Mouse (Mus musculus) heart, embryonic 14.5 days (tissue): ENCODE results near the gene Slc28a1. TPM values are rescaled to one million over a fixed set of nuclear protein-coding genes. Genes with fewer than 3 reads are reported as not detected.
"Not testable (repeated sequence)": the region's sequence is repeated elsewhere in the genome, so short reads cannot be mapped to it uniquely, and the experiment has no call there.

ENCODE experiments used
- ATAC-seq: fragments of 200-750 bp; cut with Nextera tagmentation; 2 replicates; pipeline ENCODE4 v1.8.0; 2017; ENCODE audit warnings: low read depth, moderate TSS enrichment; ENCODE audit not compliant: insufficient number of reproducible peaks, insufficient read depth, low FRiP score
- H3K27ac ChIP-seq, 2 experiments: fragments of 200-500 bp in 1 of 2; fragments of 300-500 bp in 1 of 2; sonication (generic) in 1 of 2; replicated peaks in 1 of 2; 2 replicates each; pipeline ENCODE4 v1.5.1; 2012 to 2014; ENCODE audit warnings: low read depth in 2 of 2, low read length in 2 of 2, control low read depth in 1 of 2, mild to moderate bottlenecking in 1 of 2, mixed read lengths in 1 of 2; ENCODE audit not compliant: control insufficient read depth in 1 of 2, insufficient read depth in 1 of 2
- H3K27me3 ChIP-seq: fragments of 300-500 bp; sonication (generic); 2 replicates; pipeline ENCODE4 v1.6.1; 2014; ENCODE audit warnings: mild to moderate bottlenecking, low read length, control low read depth; ENCODE audit not compliant: control insufficient read depth, insufficient read depth
- H3K36me3 ChIP-seq: fragments of 300-500 bp; sonication (generic); 2 replicates; pipeline ENCODE4 v1.6.1; 2014; ENCODE audit warnings: mild to moderate bottlenecking, control low read depth, low read length, mixed read lengths; ENCODE audit not compliant: control insufficient read depth, insufficient read depth
- H3K4me1 ChIP-seq, 2 experiments: fragments of 200-500 bp in 1 of 2; fragments of 300-500 bp in 1 of 2; sonication (generic) in 1 of 2; 2 replicates each; pipeline ENCODE4 v1.6.1; 2012 to 2014; ENCODE audit warnings: low read length in 2 of 2, control low read depth in 1 of 2, mixed read lengths in 1 of 2; ENCODE audit not compliant: control insufficient read depth in 2 of 2, insufficient read depth in 2 of 2
- H3K4me2 ChIP-seq: fragments of 300-500 bp; sonication (generic); 2 replicates; pipeline ENCODE4 v1.6.1; 2014; ENCODE audit warnings: mild to moderate bottlenecking, low read length
- H3K4me3 ChIP-seq, 2 experiments: fragments of 200-500 bp in 1 of 2; fragments of 300-500 bp in 1 of 2; sonication (generic) in 1 of 2; 2 replicates each; pipeline ENCODE4 v1.5.1; 2012 to 2014; ENCODE audit warnings: low read length in 2 of 2, mild to moderate bottlenecking in 2 of 2, control low read depth in 1 of 2, low read depth in 1 of 2, moderate library complexity in 1 of 2; ENCODE audit not compliant: control insufficient read depth in 1 of 2, insufficient read depth in 1 of 2
- H3K9ac ChIP-seq: fragments of 300-500 bp; sonication (generic); 2 replicates; pipeline ENCODE4 v1.6.1; 2014; ENCODE audit warnings: mild to moderate bottlenecking, low read length
- H3K9me3 ChIP-seq: fragments of 300-500 bp; sonication (generic); 2 replicates; pipeline ENCODE4 v1.6.1; 2016; ENCODE audit warnings: low read length, control low read depth; ENCODE audit not compliant: control insufficient read depth
- WGBS: fragments of 180-500 bp; shearing (Covaris S2); extraction: QIAGEN DNeasy Blood & Tissue Kit; methylation state at CpG from one replicate; pipeline ENCODE4 v1.1.7; 2014; 5-methylcytosine and 5-hydroxymethylcytosine counted together
- polyA plus RNA-seq: library from polyadenylated mRNA; unstranded; fragments of >200 nt; fragmentation: Nextera tagmentation; extraction: Ambion mirVana; gene quantifications from 2 replicates; pipeline ENCODE4 v1.2.1, GENCODE M21; 2014

The Slc28a1 gene
- polyA plus RNA-seq, 1 experiment from 2014 or later = 0.11 TPM

DNA sequence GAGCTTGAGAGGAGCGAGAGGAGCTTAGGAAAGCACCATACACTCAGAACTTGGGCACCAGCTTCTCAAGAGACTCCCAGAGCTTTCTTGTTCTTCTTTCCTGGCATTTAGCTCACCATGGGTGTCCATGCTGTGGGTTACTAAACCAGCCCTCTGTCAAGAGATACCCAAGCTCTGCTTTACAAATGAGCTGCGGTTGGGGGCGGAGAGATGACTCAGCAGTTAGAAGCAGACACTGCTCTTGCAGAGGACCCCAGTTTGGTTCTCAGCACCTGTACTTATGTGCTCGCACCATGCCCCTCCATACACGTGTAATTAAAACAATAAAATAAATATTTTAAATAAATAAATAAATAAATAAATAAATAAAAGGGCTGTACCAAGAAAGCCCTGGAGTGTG, 22.7 kb downstream of the Slc28a1 start:
- ATAC-seq = no peak
- no peaks in the 10 kb centered on the region for H3K9me3 ChIP-seq
- no peak overlapping the region for H3K9ac ChIP-seq
- no peak overlapping the region for H3K4me2 ChIP-seq
- H3K36me3 ChIP-seq = no peaks in the 10 kb centered on the region
- H3K4me3 ChIP-seq = no peak overlapping the region
- H3K27ac ChIP-seq = no peak overlapping the region
- H3K4me1 ChIP-seq = peaks cover 26 to 29% of the 10 kb centered on the region in 2 experiments
- no peaks in the 10 kb centered on the region for H3K27me3 ChIP-seq
- 85% methylated on average over 5 of the region's 5 CpGs for WGBS

GRCm38 (mm10) chr7:81139100-81139499, 24.5 kb downstream of the Slc28a1 start:
- Histone ChIP-seq H3K4me1 (peaks cover 10 to 12% of the 10 kb centered on the region in 2 experiments), H3K27me3 (no peaks in the 10 kb centered on the region), H3K27ac (0 out of 4 replicates have a peak overlapping the region, but pooled peaks have one; percentile 8 to 57), H3K9ac (no peak overlapping the region), H3K36me3 (no peaks in the 10 kb centered on the region), H3K4me2 (no peak overlapping the region), H3K4me3 (no peak overlapping the region), H3K9me3 (no peaks in the 10 kb centered on the region)
- 64% methylated on average over 7 of the region's 7 CpGs for WGBS
- ATAC-seq = no peak

GRCm38 (mm10) chr7:81139671-81140404, 25.2 kb downstream of the Slc28a1 start:
- ATAC-seq = no peak
- no peaks in the 10 kb centered on the region for H3K27me3 ChIP-seq
- H3K9me3 ChIP-seq = no peaks in the 10 kb centered on the region
- no peak overlapping the region for H3K4me3 ChIP-seq
- H3K27ac ChIP-seq = peak overlapping the region; percentile 33 to 57; a peak in 2 of 4 replicates
- H3K9ac ChIP-seq = no peak overlapping the region
- 75% methylated on average over 5 of the region's 5 CpGs for WGBS
- H3K36me3 ChIP-seq = no peaks in the 10 kb centered on the region
- H3K4me1 ChIP-seq = peaks cover 4 to 5% of the 10 kb centered on the region in 2 experiments
- H3K4me2 ChIP-seq = no peak overlapping the region

DNA sequence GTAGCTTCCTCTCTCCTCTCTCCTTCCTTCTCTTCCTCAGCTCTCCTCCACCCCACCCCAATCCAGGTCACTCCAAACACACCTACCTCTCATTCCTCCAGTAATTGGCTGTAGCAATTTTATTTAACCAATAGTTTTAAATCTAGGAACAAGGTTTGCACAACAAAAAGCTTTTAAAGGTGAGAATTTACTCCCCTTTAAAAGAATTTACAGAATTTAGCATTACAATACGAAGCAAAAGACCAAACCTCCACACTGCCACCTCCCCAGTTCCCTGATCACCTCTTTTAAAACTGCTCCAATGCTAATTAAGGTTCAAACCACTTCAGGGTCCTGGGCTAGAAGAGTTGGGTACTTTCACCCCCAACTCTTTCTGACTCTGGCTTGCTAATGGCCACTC, 26.9 kb downstream of the Slc28a1 start:
- no peak overlapping the region for H3K4me2 ChIP-seq
- H3K9me3 ChIP-seq = no peaks in the 10 kb centered on the region
- no peaks in the 10 kb centered on the region for H3K27me3 ChIP-seq
- WGBS = 88% methylated on average over 1 of the region's 1 CpGs
- ATAC-seq = no peak
- no peaks in the 10 kb centered on the region for H3K36me3 ChIP-seq
- H3K4me1 ChIP-seq = no peaks in the 10 kb centered on the region; a peak in 1 of 4 replicates
- no peak overlapping the region for H3K27ac ChIP-seq
- no peak overlapping the region for H3K9ac ChIP-seq
- no peak overlapping the region for H3K4me3 ChIP-seq

DNA sequence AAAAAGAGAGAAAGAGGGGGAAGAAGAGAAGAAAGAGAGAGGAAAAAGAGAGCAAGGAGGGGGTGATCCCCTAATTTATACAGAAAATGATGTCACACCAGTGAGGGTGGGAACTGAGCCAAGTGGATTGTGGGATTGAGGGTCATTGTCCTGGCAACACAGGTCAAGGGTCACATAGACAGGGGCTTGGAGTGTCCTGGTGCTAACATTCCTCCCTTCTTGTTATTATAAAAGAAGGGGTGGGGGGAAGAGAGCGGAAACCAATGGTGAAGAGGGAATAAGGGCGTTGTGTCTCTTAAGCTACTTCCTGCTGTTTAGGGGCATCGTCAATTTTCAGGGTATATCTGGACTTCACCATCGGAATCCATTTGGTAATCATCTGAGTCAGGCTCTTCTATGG, 28.5 kb downstream of the Slc28a1 start:
- H3K4me3 ChIP-seq, H3K27me3 ChIP-seq, H3K9me3 ChIP-seq, H3K4me1 ChIP-seq, H3K4me2 ChIP-seq, ATAC-seq, H3K9ac ChIP-seq, H3K27ac ChIP-seq, H3K36me3 ChIP-seq: not testable (repeated sequence)
- WGBS = 61% methylated on average over 4 of the region's 4 CpGs

DNA sequence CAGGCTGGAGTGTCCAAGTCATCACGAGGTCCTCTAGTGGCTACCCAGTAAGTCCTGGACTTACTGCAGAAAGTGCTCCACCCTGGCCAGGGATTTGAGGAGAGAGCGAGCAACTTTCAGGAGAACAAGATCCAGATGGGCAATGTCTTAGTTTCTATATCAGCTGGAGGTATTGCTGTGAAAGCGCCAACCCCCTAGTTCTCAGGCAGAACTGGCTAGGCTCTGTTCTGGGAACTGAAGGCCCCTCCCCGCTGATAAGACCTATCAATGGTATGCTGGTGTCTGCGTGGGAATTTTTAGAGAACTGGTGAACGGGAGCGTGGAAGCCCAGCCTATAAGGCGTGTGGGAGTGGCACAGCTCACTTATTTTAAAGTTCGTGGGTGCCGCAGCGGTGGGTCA, 35.2 kb downstream of the Slc28a1 start:
- ATAC-seq = no peak
- peak overlapping the region; percentile 22 to 24; a peak in 2 of 4 replicates for H3K27ac ChIP-seq
- no peaks in the 10 kb centered on the region for H3K27me3 ChIP-seq
- H3K4me1 ChIP-seq = peaks cover 5 to 8% of the 10 kb centered on the region in 2 experiments
- no peak overlapping the region; a peak in 1 of 4 replicates for H3K4me3 ChIP-seq
- H3K4me2 ChIP-seq = peak overlapping the region; percentile 35
- WGBS = 41% methylated on average over 11 of the region's 11 CpGs
- H3K9ac ChIP-seq = no peak overlapping the region
- H3K9me3 ChIP-seq = 0 out of 2 replicates have a peak, but pooled peaks cover 8% of the 10 kb centered on the region
- H3K36me3 ChIP-seq = no peaks in the 10 kb centered on the region

GRCm38 (mm10) chr7:81151216-81151615, 36.6 kb downstream of the Slc28a1 start:
- Histone ChIP-seq H3K4me1 (peaks cover 5 to 10% of the 10 kb centered on the region in 2 experiments), H3K27ac (no peak overlapping the region), H3K9me3 (0 out of 2 replicates have a peak, but pooled peaks cover 8% of the 10 kb centered on the region), H3K4me2 (no peak overlapping the region), H3K4me3 (no peak overlapping the region), H3K27me3 (no peaks in the 10 kb centered on the region), H3K36me3 (no peaks in the 10 kb centered on the region), H3K9ac (no peak overlapping the region)
- ATAC-seq = no peak
- 95% methylated on average over 8 of the region's 8 CpGs for WGBS
